Comparison of ENCODE assay signal across 8 mouse cellular contexts in genomic region chr11:116237742-116238395, GRCm38 (mm10). TPM values are rescaled to one million over a fixed set of nuclear protein-coding genes. Genes with fewer than 3 reads are reported as not detected.
DNase-seq lines count a peak whose midpoint lies in the region; ATAC-seq and TF ChIP-seq lines count a peak whose summit lies in the region.

TSS of gene Evpl (minus strand) at chr11:116238077.

- no peak within 1 kb of the TSS for H3K27ac ChIP-seq in midbrain, embryonic 13.5 days
- no peak within 1 kb of the TSS for H3K27ac ChIP-seq in midbrain, embryonic 14.5 days (replicated peaks; ENCODE audit: low read depth, low read length)
- no peak within 1 kb of the TSS for H3K27ac ChIP-seq in heart, adult 2 months
- 0 out of 2 replicates have a peak within 1 kb of the TSS, but pooled peaks have one; percentile 0 for H3K27ac ChIP-seq in kidney, embryonic 16.5 days (ENCODE audit: low read length)

- TF ChIP-seq CTCF in heart, adult 2 months (IDR thresholded peaks at IDR 0.05), result no peak

- no peak for TF ChIP-seq EP300 in heart, adult 2 months (IDR thresholded peaks at IDR 0.05; ENCODE audit: insufficient read depth, low read depth, low read length)

- H3K27me3 ChIP-seq in midbrain, embryonic 13.5 days, result peaks cover 28% of the 10 kb centered on the region
- H3K27me3 ChIP-seq in midbrain, embryonic 14.5 days (ENCODE audit: control insufficient read depth, insufficient read depth, low read length), result peaks cover 7% of the 10 kb centered on the region; the same call in 1 of the 2 replicates
- peaks cover 6% of the 10 kb centered on the region for H3K27me3 ChIP-seq in heart, adult 2 months (ENCODE audit: control insufficient read depth, insufficient read depth, low read length)
- H3K27me3 ChIP-seq in kidney, embryonic 16.5 days (ENCODE audit: insufficient read depth, low read length), result peaks cover 12% of the 10 kb centered on the region

- peaks cover 10% of the 10 kb centered on the region; the same call in 1 of the 2 replicates for H3K4me1 ChIP-seq in midbrain, embryonic 13.5 days (replicated peaks)
- no peaks in the 10 kb centered on the region for H3K4me1 ChIP-seq in midbrain, embryonic 14.5 days (ENCODE audit: control insufficient read depth, insufficient read depth, low read length)
- no peaks in the 10 kb centered on the region for H3K4me1 ChIP-seq in heart, adult 2 months (ENCODE audit: control insufficient read depth, insufficient read depth, low read length)
- peaks cover 32% of the 10 kb centered on the region for H3K4me1 ChIP-seq in kidney, embryonic 16.5 days (ENCODE audit: insufficient read depth, low read length)

- peak within 1 kb of the TSS; percentile 6; the same call in 1 of the 2 replicates for H3K4me2 ChIP-seq in midbrain, embryonic 13.5 days (replicated peaks)
- no peak within 1 kb of the TSS for H3K4me2 ChIP-seq in midbrain, embryonic 14.5 days (ENCODE audit: low read length)
- H3K4me2 ChIP-seq in kidney, embryonic 16.5 days (replicated peaks; ENCODE audit: low read depth, low read length), result peak within 1 kb of the TSS; percentile 61

- WGBS in midbrain, embryonic 13.5 days, result 11% methylated on average over 27 of the region's 31 CpGs
- 15% methylated on average over 31 of the region's 31 CpGs for WGBS in midbrain, embryonic 14.5 days
- 15% methylated on average over 31 of the region's 31 CpGs for WGBS in heart, adult 2 months
- 8% methylated on average over 30 of the region's 31 CpGs for WGBS in kidney, embryonic 16.5 days

- H3K9ac ChIP-seq in midbrain, embryonic 13.5 days (replicated peaks), result no peak within 1 kb of the TSS
- no peak within 1 kb of the TSS for H3K9ac ChIP-seq in midbrain, embryonic 14.5 days (replicated peaks; ENCODE audit: low read length)
- no peak within 1 kb of the TSS for H3K9ac ChIP-seq in heart, adult 2 months (ENCODE audit: low read depth, low read length)
- H3K9ac ChIP-seq in kidney, embryonic 16.5 days (replicated peaks; ENCODE audit: low read length), result peak within 1 kb of the TSS; percentile 60

- peaks cover 2% of the 10 kb centered on the region; the same call in 1 of the 2 replicates for H3K36me3 ChIP-seq in midbrain, embryonic 13.5 days
- peaks cover 2% of the 10 kb centered on the region; the same call in 1 of the 2 replicates for H3K36me3 ChIP-seq in midbrain, embryonic 14.5 days (ENCODE audit: control insufficient read depth, insufficient read depth, low read length)
- H3K36me3 ChIP-seq in heart, adult 2 months (ENCODE audit: control insufficient read depth, insufficient read depth, low read length), result no peaks in the 10 kb centered on the region
- H3K36me3 ChIP-seq in kidney, embryonic 16.5 days (ENCODE audit: insufficient read depth, low read length), result no peaks in the 10 kb centered on the region

- intact Hi-C loops in heart, adult 2 months (cut with DNase I), result no loop called here
- intact Hi-C loops in gastrocnemius, postnatal 14 days (cut with DNase I; ENCODE audit: low total_unique reads), result no loop called here

- DNase-seq in midbrain, embryonic 14.5 days, result no peak
- DNase-seq in heart, adult 2 months, result peak; percentile 26 to 64
- peak; percentile 85 for DNase-seq in lung, postnatal 10 days
- peak; percentile 86 for DNase-seq in thymus, postnatal 0 days (ENCODE audit: low spot score)
- DNase-seq in layer of hippocampus, postnatal 25 days (ENCODE audit: extremely low spot score in 1 of 2, low spot score in 1 of 2), result no peak
- no peak for DNase-seq in gastrocnemius, postnatal 14 days

- H3K4me3 ChIP-seq in midbrain, embryonic 13.5 days (replicated peaks), result no peak within 1 kb of the TSS
- H3K4me3 ChIP-seq in midbrain, embryonic 14.5 days (replicated peaks; ENCODE audit: low read depth, low read length), result no peak within 1 kb of the TSS
- H3K4me3 ChIP-seq in heart, adult 2 months, result no peak within 1 kb of the TSS
- peak within 1 kb of the TSS; percentile 40 for H3K4me3 ChIP-seq in kidney, embryonic 16.5 days (ENCODE audit: low read length)

- H3K9me3 ChIP-seq in midbrain, embryonic 13.5 days, result no peaks in the 10 kb centered on the region
- H3K9me3 ChIP-seq in midbrain, embryonic 14.5 days (ENCODE audit: control insufficient read depth, low read length), result no peaks in the 10 kb centered on the region
- H3K9me3 ChIP-seq in kidney, embryonic 16.5 days (ENCODE audit: low read length), result no peaks in the 10 kb centered on the region

- H3K79me2 ChIP-seq in heart, adult 2 months (replicated peaks; ENCODE audit: control insufficient read depth, insufficient read depth, low read length), result no peaks in the 10 kb centered on the region

- TF ChIP-seq POLR2A in heart, adult 2 months (IDR thresholded peaks at IDR 0.05; ENCODE audit: insufficient read depth, low read depth, low read length), result no peak

- ATAC-seq in midbrain, embryonic 13.5 days, result no peak; the same call in 1 of the 2 replicates
- ATAC-seq in midbrain, embryonic 14.5 days (ENCODE audit: low FRiP score, low TSS enrichment), result no peak
- peak; percentile 86 for ATAC-seq in kidney, embryonic 16.5 days (ENCODE audit: low FRiP score, low TSS enrichment)

RNA-seq across cellular contexts. Expression of gene Evpl, which starts in this region (rescaled TPM):
- 0.28 and 0.30 TPM in 2 replicates for polyA plus RNA-seq in midbrain, embryonic 13.5 days (2015; fragmentation: Nextera tagmentation; extraction: Ambion mirVana)
- 0.36 and 0.43 TPM in 2 replicates for polyA plus RNA-seq in midbrain, embryonic 14.5 days (2014; fragmentation: Nextera tagmentation; extraction: Ambion mirVana)
- under 1 TPM; 0.39 to 0.50 TPM for total RNA-seq in heart, adult 2 months (2021)
- polyA plus RNA-seq in heart, adult 2 months (2012; rRNA removed), result 0.15 and 0.29 TPM in 2 replicates
- polyA plus RNA-seq in kidney, embryonic 16.5 days (2015; fragmentation: Nextera tagmentation; extraction: Ambion mirVana), result 3.5 and 4.1 TPM in 2 replicates
- 1.5 and 2.0 TPM in 2 replicates for polyA plus RNA-seq in thymus, postnatal 0 days (2015; fragmentation: Nextera tagmentation; extraction: Ambion mirVana)
- under 1 TPM; 0.26 to 0.59 TPM for total RNA-seq in layer of hippocampus, postnatal 25 days (2021)
- total RNA-seq in gastrocnemius, postnatal 14 days (2021), result under 1 TPM; 0.09 to 0.14 TPM

Comparison
In these comparisons a context has a peak if more than half of its experiments do, and no peak if none do; other contexts are left out.
1. Peak in DNase-seq in heart, adult 2 months; RNA of the gene not detected or under 1 TPM.
2. DNase-seq: peak in lung, postnatal 10 days (single experiment) and thymus, postnatal 0 days (single experiment); none in midbrain, embryonic 14.5 days (single experiment), layer of hippocampus, postnatal 25 days (0 of 2) and gastrocnemius, postnatal 14 days (single experiment).